Mouse (Mus musculus) brain, embryonic 14.5 days (tissue): ENCODE measurements around the gene Lef1.

Source experiments
- CTCF ChIP-seq: fragments of 200-500 bp; IDR thresholded peaks from 2 replicates; pipeline ENCODE4 v1.5.1; 2012; ENCODE audit warnings: inconsistent platforms, mild to moderate bottlenecking, moderate library complexity, borderline replicate concordance; ENCODE audit not compliant: insufficient read depth, insufficient read length; ENCODE audit errors: extremely low read depth
- POLR2A ChIP-seq: fragments of 200-500 bp; IDR thresholded peaks from 2 replicates; pipeline ENCODE4 v1.6.1; 2012; ENCODE audit warnings: mild to moderate bottlenecking, inconsistent platforms, borderline replicate concordance; ENCODE audit not compliant: poor library complexity, insufficient read depth, insufficient read length, severe bottlenecking; ENCODE audit errors: extremely low read depth

- TF ChIP-seq CTCF, result no peak
- no peak for TF ChIP-seq POLR2A
Observed at GRCm38 (mm10) chr3:131248444-131248843, 138.2 kb downstream of the Lef1 start.
